Mouse (Mus musculus) cortical plate, adult 2 months (tissue): ENCODE measurements around the gene Lmo2.

Experiments
- CTCF ChIP-seq: fragments of 200-500 bp; IDR thresholded peaks from 2 replicates; pipeline ENCODE4 v1.5.1; 2011; ENCODE audit warnings: mild to moderate bottlenecking, control low read depth, low read length; ENCODE audit not compliant: insufficient read depth; ENCODE audit errors: extremely low read depth
- POLR2A ChIP-seq: fragments of 200-500 bp; IDR thresholded peaks from 2 replicates; pipeline ENCODE4 v1.6.1; 2011; ENCODE audit warnings: mild to moderate bottlenecking, low read length, control low read depth; ENCODE audit not compliant: insufficient read depth; ENCODE audit errors: extremely low read depth

- TF ChIP-seq POLR2A (no peak), CTCF (no peak)
Measured at GRCm38 (mm10) chr2:103932025-103932424, 25.8 kb upstream of the Lmo2 start.
